Mouse (Mus musculus) limb, embryonic 15.5 days (tissue): ENCODE data around the gene Inhbe. TPM values are rescaled to one million over a fixed set of nuclear protein-coding genes. Genes with fewer than 3 reads are reported as not detected.

Experiments
- ATAC-seq: fragments of 200-750 bp; cut with Nextera tagmentation; 2 replicates; pipeline ENCODE4 v1.8.0; 2017; ENCODE audit warnings: low read depth, moderate TSS enrichment; ENCODE audit not compliant: insufficient number of reproducible peaks, low FRiP score, low TSS enrichment
- H3K27ac ChIP-seq: fragments of 300-500 bp; sonication (generic); 2 replicates; pipeline ENCODE4 v1.5.1; 2015; ENCODE audit warnings: moderate library complexity, mild to moderate bottlenecking, inconsistent platforms
- H3K27me3 ChIP-seq: fragments of 300-500 bp; sonication (generic); 2 replicates; pipeline ENCODE4 v1.6.1; 2015; ENCODE audit warnings: inconsistent platforms
- H3K36me3 ChIP-seq: fragments of 300-500 bp; sonication (generic); 2 replicates; pipeline ENCODE4 v1.6.1; 2015; ENCODE audit warnings: inconsistent platforms
- H3K4me1 ChIP-seq: fragments of 300-500 bp; sonication (generic); 2 replicates; pipeline ENCODE4 v1.6.1; 2015; ENCODE audit warnings: inconsistent platforms
- H3K4me2 ChIP-seq: fragments of 300-500 bp; sonication (generic); 2 replicates; pipeline ENCODE4 v1.6.1; 2015; ENCODE audit warnings: mild to moderate bottlenecking, inconsistent platforms
- H3K4me3 ChIP-seq: fragments of 300-500 bp; sonication (generic); 2 replicates; pipeline ENCODE4 v1.5.1; 2015; ENCODE audit warnings: mild to moderate bottlenecking, inconsistent platforms
- H3K9ac ChIP-seq: fragments of 300-500 bp; sonication (generic); 2 replicates; pipeline ENCODE4 v1.6.1; 2015; ENCODE audit warnings: inconsistent platforms
- H3K9me3 ChIP-seq: fragments of 300-500 bp; sonication (generic); 2 replicates; pipeline ENCODE4 v1.6.1; 2016; ENCODE audit warnings: inconsistent platforms
- WGBS: fragments of 180-500 bp; shearing (Covaris S2); methylation state at CpG from one replicate; pipeline ENCODE4 v1.1.7; 2015; 5-methylcytosine and 5-hydroxymethylcytosine counted together
- polyA plus RNA-seq: library from polyadenylated mRNA; unstranded; fragments of >200 nt; fragmentation: Nextera tagmentation; extraction: Ambion mirVana; gene quantifications from 2 replicates; pipeline ENCODE4 v1.2.1, GENCODE M21; 2015

Inhbe gene
- polyA plus RNA-seq, 1 experiment from 2014 or later: 0.03 TPM

GRCm38 (mm10) chr10:127341891-127342639 lies 12.1 kb downstream of the Inhbe start, which contains the start of gene Gli1:
Gli1 (minus strand) TSS chr10:127341974.
- Histone ChIP-seq H3K36me3 (peaks cover 8% of the 10 kb centered on the region), H3K4me2 (peak within 1 kb of the TSS; percentile 90), H3K27me3 (peaks cover 6% of the 10 kb centered on the region; the same call in 1 of the 2 replicates), H3K4me1 (peaks cover 36% of the 10 kb centered on the region), H3K9me3 (no peaks in the 10 kb centered on the region), H3K4me3 (peak within 1 kb of the TSS; percentile 54), H3K9ac (peak within 1 kb of the TSS; percentile 44), H3K27ac (peak within 1 kb of the TSS; percentile 95)
- under 1% methylated on average over 29 of the region's 29 CpGs for WGBS
- ATAC-seq: no peak

- Histone ChIP-seq H3K9me3 (no peaks in the 10 kb centered on the region), H3K27me3 (peaks cover 6% of the 10 kb centered on the region; the same call in 1 of the 2 replicates), H3K4me3 (peak overlapping the region; percentile 54), H3K36me3 (peaks cover 16% of the 10 kb centered on the region), H3K9ac (peak overlapping the region; percentile 44), H3K27ac (peak overlapping the region; percentile 95), H3K4me2 (peak overlapping the region; percentile 90), H3K4me1 (peaks cover 39% of the 10 kb centered on the region)
- 0% methylated on average over 5 of the region's 11 CpGs for WGBS
- no peak for ATAC-seq
Measured at GRCm38 (mm10) chr10:127341360-127341690, 12.9 kb downstream of the Inhbe start.

- WGBS: 0% methylated on average over 27 of the region's 27 CpGs
- peaks cover 41% of the 10 kb centered on the region for H3K4me1 ChIP-seq
- no peak for ATAC-seq
Measured at GRCm38 (mm10) chr10:127340577-127341359, 13.4 kb downstream of the Inhbe start.

GRCm38 (mm10) chr10:127339683-127340576 lies 14.3 kb downstream of the Inhbe start:
- Histone ChIP-seq H3K9ac (peak overlapping the region; percentile 44; the same call in 1 of the 2 replicates), H3K27ac (peak overlapping the region; percentile 95), H3K36me3 (peaks cover 30% of the 10 kb centered on the region), H3K27me3 (peaks cover 6% of the 10 kb centered on the region; the same call in 1 of the 2 replicates), H3K4me3 (peak overlapping the region; percentile 54), H3K4me2 (peak overlapping the region; percentile 90), H3K9me3 (no peaks in the 10 kb centered on the region), H3K4me1 (peaks cover 41% of the 10 kb centered on the region)
- under 1% methylated on average over 38 of the region's 42 CpGs for WGBS
- peak; percentile 48 for ATAC-seq

More at GRCm38 (mm10) chr10:127340577-127341359, 13.4 kb downstream of the Inhbe start:
- peak overlapping the region; percentile 95 for H3K27ac ChIP-seq
- peak overlapping the region; percentile 90 for H3K4me2 ChIP-seq
- peak overlapping the region; percentile 54 for H3K4me3 ChIP-seq
- peaks cover 21% of the 10 kb centered on the region for H3K36me3 ChIP-seq
- H3K9ac ChIP-seq: peak overlapping the region; percentile 44
- H3K27me3 ChIP-seq: peaks cover 6% of the 10 kb centered on the region; the same call in 1 of the 2 replicates
- H3K9me3 ChIP-seq: no peaks in the 10 kb centered on the region

GRCm38 (mm10) chr10:127338930-127339682 lies 15.1 kb downstream of the Inhbe start:
- under 1% methylated on average over 31 of the region's 31 CpGs for WGBS
- Histone ChIP-seq H3K36me3 (peaks cover 37% of the 10 kb centered on the region), H3K27me3 (peaks cover 6% of the 10 kb centered on the region; the same call in 1 of the 2 replicates), H3K4me3 (peak overlapping the region; percentile 54), H3K4me1 (peaks cover 41% of the 10 kb centered on the region), H3K4me2 (peak overlapping the region; percentile 90), H3K27ac (peak overlapping the region; percentile 95), H3K9ac (peak overlapping the region; percentile 35; the same call in 1 of the 2 replicates), H3K9me3 (no peaks in the 10 kb centered on the region)
- peak; percentile 70 for ATAC-seq

- no peaks in the 10 kb centered on the region for H3K9me3 ChIP-seq
- no peak for ATAC-seq
- H3K27me3 ChIP-seq: peaks cover 6% of the 10 kb centered on the region; the same call in 1 of the 2 replicates
- H3K4me3 ChIP-seq: no peak overlapping the region
- WGBS: 75% methylated on average over 6 of the region's 6 CpGs
- H3K27ac ChIP-seq: no peak overlapping the region
- H3K4me2 ChIP-seq: no peak overlapping the region
- H3K36me3 ChIP-seq: peaks cover 50% of the 10 kb centered on the region
- H3K4me1 ChIP-seq: peaks cover 39% of the 10 kb centered on the region
- H3K9ac ChIP-seq: no peak overlapping the region
Measured at GRCm38 (mm10) chr10:127337536-127338099, 16.6 kb downstream of the Inhbe start.

- Histone ChIP-seq H3K27me3 (peaks cover 6% of the 10 kb centered on the region; the same call in 1 of the 2 replicates), H3K4me2 (no peak overlapping the region), H3K4me1 (peaks cover 33% of the 10 kb centered on the region), H3K27ac (no peak overlapping the region), H3K9ac (no peak overlapping the region), H3K9me3 (no peaks in the 10 kb centered on the region), H3K36me3 (peaks cover 57% of the 10 kb centered on the region), H3K4me3 (no peak overlapping the region)
- no peak for ATAC-seq
- 66% methylated on average over 5 of the region's 5 CpGs for WGBS
Measured at GRCm38 (mm10) chr10:127336952-127337351, 17.3 kb downstream of the Inhbe start.

- peaks cover 20% of the 10 kb centered on the region for H3K4me1 ChIP-seq
- H3K4me2 ChIP-seq: no peak overlapping the region
- H3K27ac ChIP-seq: no peak overlapping the region
- no peak overlapping the region for H3K9ac ChIP-seq
- no peaks in the 10 kb centered on the region for H3K27me3 ChIP-seq
- H3K36me3 ChIP-seq: peaks cover 73% of the 10 kb centered on the region
- 66% methylated on average over 1 of the region's 1 CpGs for WGBS
- no peak for ATAC-seq
- H3K4me3 ChIP-seq: no peak overlapping the region
- no peaks in the 10 kb centered on the region for H3K9me3 ChIP-seq
Measured at GRCm38 (mm10) chr10:127335271-127335670, 18.9 kb downstream of the Inhbe start.

GRCm38 (mm10) chr10:127333152-127333551 lies 21.1 kb downstream of the Inhbe start:
- Histone ChIP-seq H3K27ac (no peak overlapping the region), H3K4me2 (no peak overlapping the region), H3K36me3 (peaks cover 73% of the 10 kb centered on the region), H3K27me3 (no peaks in the 10 kb centered on the region), H3K4me1 (peaks cover 11% of the 10 kb centered on the region), H3K9ac (no peak overlapping the region), H3K9me3 (no peaks in the 10 kb centered on the region), H3K4me3 (no peak overlapping the region)
- ATAC-seq: no peak
- 74% methylated on average over 5 of the region's 5 CpGs for WGBS

GRCm38 (mm10) chr10:127332211-127332874 lies 21.9 kb downstream of the Inhbe start:
- no peak overlapping the region for H3K4me2 ChIP-seq
- ATAC-seq: no peak
- no peaks in the 10 kb centered on the region for H3K9me3 ChIP-seq
- H3K27ac ChIP-seq: no peak overlapping the region
- WGBS: 48% methylated on average over 31 of the region's 31 CpGs
- H3K4me3 ChIP-seq: no peak overlapping the region
- H3K4me1 ChIP-seq: peaks cover 11% of the 10 kb centered on the region; the same call in 1 of the 2 replicates
- peaks cover 67% of the 10 kb centered on the region for H3K36me3 ChIP-seq
- H3K9ac ChIP-seq: no peak overlapping the region
- peaks cover 7% of the 10 kb centered on the region for H3K27me3 ChIP-seq
